Mouse (Mus musculus) midbrain, embryonic 16.5 days (tissue): ENCODE measurements around the gene Olfr965. TPM values are rescaled to one million over a fixed set of nuclear protein-coding genes. Genes with fewer than 3 reads are reported as not detected.

ENCODE experiments used
- ATAC-seq: fragments of 200-750 bp; cut with Nextera tagmentation; 2 replicates; pipeline ENCODE4 v1.8.0; 2017; ENCODE audit warnings: moderate TSS enrichment
- H3K27ac ChIP-seq: fragments of 300-500 bp; sonication (generic); 2 replicates; pipeline ENCODE4 v1.5.1; 2014; ENCODE audit warnings: mild to moderate bottlenecking, low read length, mixed read lengths
- H3K27me3 ChIP-seq: fragments of 300-500 bp; sonication (generic); 2 replicates; pipeline ENCODE4 v1.6.1; 2014; ENCODE audit warnings: low read depth, low read length, mixed read lengths; ENCODE audit not compliant: control insufficient read depth, insufficient read depth
- H3K36me3 ChIP-seq: fragments of 300-500 bp; sonication (generic); 2 replicates; pipeline ENCODE4 v1.6.1; 2014; ENCODE audit warnings: mild to moderate bottlenecking, low read length, moderate library complexity, mixed read lengths; ENCODE audit not compliant: control insufficient read depth, insufficient read depth
- H3K4me1 ChIP-seq: fragments of 300-500 bp; sonication (generic); 2 replicates; pipeline ENCODE4 v1.6.1; 2014; ENCODE audit warnings: mild to moderate bottlenecking, low read length, mixed read lengths; ENCODE audit not compliant: control insufficient read depth, insufficient read depth
- H3K4me2 ChIP-seq: fragments of 300-500 bp; sonication (generic); 2 replicates; pipeline ENCODE4 v1.6.1; 2014; ENCODE audit warnings: mild to moderate bottlenecking, low read length, mixed read lengths
- H3K4me3 ChIP-seq: fragments of 300-500 bp; sonication (generic); 2 replicates; pipeline ENCODE4 v1.5.1; 2014; ENCODE audit warnings: low read depth, mild to moderate bottlenecking, low read length, moderate library complexity, mixed read lengths
- H3K9ac ChIP-seq: fragments of 300-500 bp; sonication (generic); 2 replicates; pipeline ENCODE4 v1.6.1; 2014; ENCODE audit warnings: low read depth, low read length, mixed read lengths
- H3K9me3 ChIP-seq: fragments of 300-500 bp; sonication (generic); replicated peaks from 2 replicates; pipeline ENCODE4 v1.6.1; 2014; ENCODE audit warnings: mild to moderate bottlenecking, low read length, mixed read lengths; ENCODE audit not compliant: control insufficient read depth, poor library complexity, severe bottlenecking
- WGBS: fragments of 180-500 bp; shearing (Covaris S2); extraction: QIAGEN DNeasy Blood & Tissue Kit; methylation state at CpG from one replicate; pipeline ENCODE4 v1.1.7; 2014; 5-methylcytosine and 5-hydroxymethylcytosine counted together
- polyA plus RNA-seq: library from polyadenylated mRNA; unstranded; fragments of >200 nt; fragmentation: Nextera tagmentation; extraction: Ambion mirVana; gene quantifications from 2 replicates; pipeline ENCODE4 v1.2.1, GENCODE M21; 2015

The Olfr965 gene
- polyA plus RNA-seq, 1 experiment from 2014 or later = not detected

- ATAC-seq = no peak
- Histone ChIP-seq H3K4me1 (no peaks in the 10 kb centered on the region), H3K36me3 (no peaks in the 10 kb centered on the region), H3K4me2 (no peak overlapping the region), H3K4me3 (no peak overlapping the region), H3K27ac (no peak overlapping the region), H3K9ac (no peak overlapping the region), H3K9me3 (no peaks in the 10 kb centered on the region), H3K27me3 (no peaks in the 10 kb centered on the region)
- WGBS = 97% methylated on average over 1 of the region's 1 CpGs
Observed at GRCm38 (mm10) chr9:39740741-39741140, 29.6 kb downstream of the Olfr965 start.

- H3K27me3 ChIP-seq = no peaks in the 10 kb centered on the region
- no peaks in the 10 kb centered on the region for H3K36me3 ChIP-seq
- no peaks in the 10 kb centered on the region for H3K4me1 ChIP-seq
- no peak within 1 kb of the TSS for H3K27ac ChIP-seq
- no peak within 1 kb of the TSS for H3K9ac ChIP-seq
- H3K4me2 ChIP-seq = no peak within 1 kb of the TSS
- H3K4me3 ChIP-seq = no peak within 1 kb of the TSS
- ATAC-seq = no peak
- no peaks in the 10 kb centered on the region for H3K9me3 ChIP-seq
Observed at GRCm38 (mm10) chr9:39745949-39746348, 34.8 kb downstream of the Olfr965 start, which contains the start of gene Olfr967. Gene Olfr967 (plus strand): TSS chr9:39746249.

GRCm38 (mm10) chr9:39746428-39746827, 35.3 kb downstream of the Olfr965 start:
- no peak overlapping the region for H3K4me2 ChIP-seq
- no peak for ATAC-seq
- H3K27ac ChIP-seq = no peak overlapping the region
- no peaks in the 10 kb centered on the region for H3K27me3 ChIP-seq
- H3K4me3 ChIP-seq = no peak overlapping the region
- 87% methylated on average over 1 of the region's 1 CpGs for WGBS
- no peaks in the 10 kb centered on the region for H3K36me3 ChIP-seq
- H3K9me3 ChIP-seq = no peaks in the 10 kb centered on the region
- H3K4me1 ChIP-seq = no peaks in the 10 kb centered on the region
- H3K9ac ChIP-seq = no peak overlapping the region

Other genes with a start within 250 kb of the Olfr965 start
- not detected in 2 replicates for gene Olfr955, start 239.4 kb upstream of the Olfr965 start, polyA plus RNA-seq
- gene Olfr44, start 217.4 kb upstream of the Olfr965 start, polyA plus RNA-seq = not detected in 2 replicates
- not detected in 2 replicates for gene Olfr957, start 195.5 kb upstream of the Olfr965 start, polyA plus RNA-seq
- not detected in 2 replicates for gene Olfr958, start 157.3 kb upstream of the Olfr965 start, polyA plus RNA-seq
- not detected in 2 replicates for gene Olfr959, start 135.8 kb upstream of the Olfr965 start, polyA plus RNA-seq
- 215 and 253 TPM in 2 replicates for gene AW551984, start 107.0 kb upstream of the Olfr965 start, polyA plus RNA-seq
- not detected in 2 replicates for gene Olfr148, start 100.7 kb upstream of the Olfr965 start, polyA plus RNA-seq
- gene Olfr960, start 90.0 kb upstream of the Olfr965 start, polyA plus RNA-seq = not detected in 2 replicates
- gene Olfr961, start 66.3 kb upstream of the Olfr965 start, polyA plus RNA-seq = not detected in 2 replicates
- not detected in 2 replicates for gene Olfr963, start 44.1 kb upstream of the Olfr965 start, polyA plus RNA-seq
- not detected in 2 replicates for gene Olfr149, start 4.2 kb upstream of the Olfr965 start, polyA plus RNA-seq
- not detected in 2 replicates for gene Olfr150, start 19.6 kb downstream of the Olfr965 start, polyA plus RNA-seq
- not detected in 2 replicates for gene Olfr967, start 34.9 kb downstream of the Olfr965 start, polyA plus RNA-seq
- gene Olfr968, start 71.9 kb downstream of the Olfr965 start, polyA plus RNA-seq = not detected in 2 replicates
- gene Olfr969, start 79.6 kb downstream of the Olfr965 start, polyA plus RNA-seq = not detected in 2 replicates
- not detected in 2 replicates for gene Olfr970, start 97.5 kb downstream of the Olfr965 start, polyA plus RNA-seq
- not detected in 2 replicates for gene Olfr971, start 125.5 kb downstream of the Olfr965 start, polyA plus RNA-seq
- gene Olfr972, start 155.1 kb downstream of the Olfr965 start, polyA plus RNA-seq = not detected in 2 replicates
- gene Olfr229, start 196.0 kb downstream of the Olfr965 start, polyA plus RNA-seq = not detected in 2 replicates
- gene Olfr974, start 226.1 kb downstream of the Olfr965 start, polyA plus RNA-seq = not detected in 2 replicates
- gene Olfr975, start 240.7 kb downstream of the Olfr965 start, polyA plus RNA-seq = not detected in 2 replicates
- gene Olfr976, start 249.8 kb downstream of the Olfr965 start, polyA plus RNA-seq = not detected in 2 replicates